In genomic region chr4:76239063-76239462, GRCm38 (mm10) we compare ENCODE assay signal across 16 mouse cellular contexts.
DNase-seq lines count a peak whose midpoint lies in the region; ATAC-seq and TF ChIP-seq lines count a peak whose summit lies in the region.
"Had no signal": no experiment of that assay in that cellular context is flagged by ENCODE, and none has a peak within 500 bp of the region (broad histone marks: within the 10 kb centered on the region; RNA-seq: fewer than 3 reads in every experiment).

No protein-coding gene starts in this region.

- peaks cover 2% of the 10 kb centered on the region; the same call in 1 of the 2 replicates for H3K4me1 ChIP-seq in neural tube, embryonic 11.5 days (ENCODE audit: control insufficient read depth, insufficient read depth, low read length)
- H3K4me1 ChIP-seq in hindbrain, embryonic 13.5 days (replicated peaks): peaks cover 36% of the 10 kb centered on the region
- H3K4me1 ChIP-seq in midbrain, embryonic 14.5 days (ENCODE audit: control insufficient read depth, insufficient read depth, low read length): peaks cover 15% of the 10 kb centered on the region
- H3K4me1 ChIP-seq in stomach, postnatal 0 days (replicated peaks; ENCODE audit: control insufficient read depth, insufficient read depth): no peaks in the 10 kb centered on the region
- H3K4me1 ChIP-seq: liver, embryonic 13.5 days had no signal

- no peaks in the 10 kb centered on the region for H3K36me3 ChIP-seq in neural tube, embryonic 11.5 days (ENCODE audit: control insufficient read depth, insufficient read depth, low read length)
- H3K36me3 ChIP-seq in hindbrain, embryonic 13.5 days: 0 out of 2 replicates have a peak, but pooled peaks cover 2% of the 10 kb centered on the region
- no peaks in the 10 kb centered on the region for H3K36me3 ChIP-seq in midbrain, embryonic 14.5 days (ENCODE audit: control insufficient read depth, insufficient read depth, low read length)
- H3K36me3 ChIP-seq in stomach, postnatal 0 days (ENCODE audit: control insufficient read depth, insufficient read depth, low read length): no peaks in the 10 kb centered on the region
- H3K36me3 ChIP-seq: G1E; heart, embryonic 10.5 days; liver, embryonic 13.5 days had no signal

- peak overlapping the region; percentile 39 for H3K9ac ChIP-seq in neural tube, embryonic 11.5 days (ENCODE audit: low read length)
- H3K9ac ChIP-seq in hindbrain, embryonic 13.5 days: peak overlapping the region; percentile 10
- no peak overlapping the region; the same call in 1 of the 2 replicates for H3K9ac ChIP-seq in midbrain, embryonic 14.5 days (replicated peaks; ENCODE audit: low read length)
- H3K9ac ChIP-seq in stomach, postnatal 0 days (ENCODE audit: low read length): no peak overlapping the region
- H3K9ac ChIP-seq: embryonic facial prominence, embryonic 13.5 days; liver, embryonic 13.5 days had no signal

- H3K27me3 ChIP-seq in neural tube, embryonic 11.5 days (ENCODE audit: control insufficient read depth, insufficient read depth, low read length): no peaks in the 10 kb centered on the region
- H3K27me3 ChIP-seq in hindbrain, embryonic 13.5 days: no peaks in the 10 kb centered on the region
- no peaks in the 10 kb centered on the region for H3K27me3 ChIP-seq in midbrain, embryonic 14.5 days (ENCODE audit: control insufficient read depth, insufficient read depth, low read length)
- H3K27me3 ChIP-seq in stomach, postnatal 0 days (ENCODE audit: control insufficient read depth, insufficient read depth, low read length): no peaks in the 10 kb centered on the region
- H3K27me3 ChIP-seq: embryonic facial prominence, embryonic 13.5 days; liver, embryonic 13.5 days had no signal

- WGBS in neural tube, embryonic 11.5 days: 17% methylated on average over 5 of the region's 5 CpGs
- 19% methylated on average over 5 of the region's 5 CpGs for WGBS in hindbrain, embryonic 13.5 days
- 10% methylated on average over 5 of the region's 5 CpGs for WGBS in midbrain, embryonic 14.5 days
- 61% methylated on average over 5 of the region's 5 CpGs for WGBS in stomach, postnatal 0 days

- no peaks in the 10 kb centered on the region for H3K9me3 ChIP-seq in neural tube, embryonic 11.5 days (ENCODE audit: control insufficient read depth, low read length)
- no peaks in the 10 kb centered on the region for H3K9me3 ChIP-seq in hindbrain, embryonic 13.5 days
- H3K9me3 ChIP-seq in midbrain, embryonic 14.5 days (ENCODE audit: control insufficient read depth, low read length): no peaks in the 10 kb centered on the region
- no peaks in the 10 kb centered on the region for H3K9me3 ChIP-seq in stomach, postnatal 0 days (ENCODE audit: control insufficient read depth, low read length)
- H3K9me3 ChIP-seq: embryonic facial prominence, embryonic 13.5 days; G1E; heart, embryonic 10.5 days; liver, embryonic 13.5 days had no signal

- H3K27ac ChIP-seq in neural tube, embryonic 11.5 days (ENCODE audit: low read depth, low read length): 0 out of 2 replicates have a peak overlapping the region, but pooled peaks have one; percentile 20
- H3K27ac ChIP-seq in hindbrain, embryonic 13.5 days: peak overlapping the region; percentile 77
- peak overlapping the region; percentile 33 for H3K27ac ChIP-seq in midbrain, embryonic 14.5 days (replicated peaks; ENCODE audit: low read depth, low read length)
- no peak overlapping the region for H3K27ac ChIP-seq in stomach, postnatal 0 days (replicated peaks)
- H3K27ac ChIP-seq: embryonic facial prominence, embryonic 13.5 days; heart, embryonic 10.5 days; liver, embryonic 13.5 days had no signal

- no peak overlapping the region for H3K4me3 ChIP-seq in neural tube, embryonic 11.5 days (ENCODE audit: low read depth, low read length)
- H3K4me3 ChIP-seq in hindbrain, embryonic 13.5 days: no peak overlapping the region
- no peak overlapping the region for H3K4me3 ChIP-seq in midbrain, embryonic 14.5 days (replicated peaks; ENCODE audit: low read depth, low read length)
- no peak overlapping the region for H3K4me3 ChIP-seq in stomach, postnatal 0 days (ENCODE audit: low read depth, low read length)
- H3K4me3 ChIP-seq: embryonic facial prominence, embryonic 13.5 days; heart, embryonic 10.5 days; liver, embryonic 13.5 days had no signal

- H3K4me2 ChIP-seq in neural tube, embryonic 11.5 days (ENCODE audit: low read depth): peak overlapping the region; percentile 24; the same call in 1 of the 2 replicates
- peak overlapping the region; percentile 33 for H3K4me2 ChIP-seq in hindbrain, embryonic 13.5 days
- H3K4me2 ChIP-seq in midbrain, embryonic 14.5 days (ENCODE audit: low read length): peak overlapping the region; percentile 35
- H3K4me2 ChIP-seq in stomach, postnatal 0 days (replicated peaks; ENCODE audit: low read depth): no peak overlapping the region
- H3K4me2 ChIP-seq: embryonic facial prominence, embryonic 13.5 days; liver, embryonic 13.5 days had no signal

- no peak for TF ChIP-seq EP300 in stomach, postnatal 0 days (optimal IDR thresholded peaks at IDR 0.05)

- DNase-seq in neural tube, embryonic 11.5 days (ENCODE audit: low spot score): peak; percentile 36
- no peak for DNase-seq in neural tube, embryonic 10.5 days (ENCODE audit: extremely low spot score, low spot score)
- peak; percentile 51 for DNase-seq in midbrain, embryonic 14.5 days
- no peak for DNase-seq in thymus, postnatal 25 days
- DNase-seq in cerebellum, postnatal 4 days (ENCODE audit: low spot score in 2 of 2): no peak
- no peak for DNase-seq in thymus, postnatal 4 days
- DNase-seq in stomach, postnatal 0 days (ENCODE audit: low spot score): no peak
- DNase-seq: adrenal gland, adult 8-10 months; cerebellum, postnatal 14 days; gastrocnemius, postnatal 10 days; liver, embryonic 13.5 days; lung, postnatal 36 days had no signal

- no peak; the same call in 1 of the 2 replicates for ATAC-seq in neural tube, embryonic 11.5 days (ENCODE audit: insufficient read depth, low FRiP score, low TSS enrichment)
- peak; percentile 63 for ATAC-seq in hindbrain, embryonic 13.5 days (ENCODE audit: low FRiP score)
- no peak for ATAC-seq in midbrain, embryonic 14.5 days (ENCODE audit: low FRiP score, low TSS enrichment)
- no peak for ATAC-seq in stomach, postnatal 0 days (ENCODE audit: low FRiP score, low TSS enrichment)

- TF ChIP-seq CTCF in stomach, postnatal 0 days (IDR thresholded peaks at IDR 0.05; ENCODE audit: low read depth): no peak

Comparison
In these comparisons a context has a peak if more than half of its experiments do, and no peak if none do; other contexts are left out.
1. DNase-seq: peak in neural tube, embryonic 11.5 days (single experiment) and midbrain, embryonic 14.5 days (single experiment); none in neural tube, embryonic 10.5 days (single experiment), thymus, postnatal 25 days (single experiment), cerebellum, postnatal 4 days (0 of 2), thymus, postnatal 4 days (single experiment) and stomach, postnatal 0 days (single experiment).
2. H3K9ac ChIP-seq: peak in neural tube, embryonic 11.5 days (single experiment) and hindbrain, embryonic 13.5 days (single experiment); none in midbrain, embryonic 14.5 days (single experiment) and stomach, postnatal 0 days (single experiment).